Mouse (Mus musculus) kidney, postnatal 10 days (tissue): ENCODE data around the gene Rhox10.
"Not testable (repeated sequence)": the region's sequence is repeated elsewhere in the genome, so short reads cannot be mapped to it uniquely, and the experiment has no call there.

ENCODE experiments used
- DNase-seq: peaks from one replicate; pipeline ENCODE4 v3.0.0; 2021; ENCODE audit warnings: mixed read lengths

The Rhox10 gene

GRCm38 (mm10) chrX:38066175-38066574 lies at the start of gene Rhox10:
Gene Rhox10 (plus strand): TSS chrX:38066475.
- DNase-seq, result no peak

GRCm38 (mm10) chrX:38018597-38018996 lies 47.7 kb upstream of the Rhox10 start, which contains the start of gene Btg1-ps1:
Gene Btg1-ps1 (minus strand): TSS chrX:38018815.
- not testable (repeated sequence) for DNase-seq

DNA sequence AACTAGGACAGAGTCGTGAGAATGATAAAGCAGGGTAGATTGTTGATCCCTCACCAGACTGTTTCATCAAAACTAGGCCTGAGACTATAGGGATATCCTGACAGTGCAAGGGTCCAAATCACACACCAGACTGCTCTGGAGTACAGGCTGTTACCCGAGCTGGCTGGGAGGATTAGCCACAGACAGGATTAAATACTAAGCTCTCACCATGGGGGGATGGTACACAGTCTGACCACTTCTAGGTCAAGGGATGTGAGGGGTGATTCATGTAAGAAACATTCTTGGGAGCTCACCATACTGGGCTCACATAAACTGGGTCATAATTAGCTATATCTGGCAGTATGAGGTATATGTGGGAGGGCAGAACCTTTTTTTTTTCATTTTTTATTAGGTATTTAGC lies 32.4 kb upstream of the Rhox10 start:
- DNase-seq, result no peak

- DNase-seq, result no peak
Measured at GRCm38 (mm10) chrX:38039666-38040065, 26.6 kb upstream of the Rhox10 start.

DNA sequence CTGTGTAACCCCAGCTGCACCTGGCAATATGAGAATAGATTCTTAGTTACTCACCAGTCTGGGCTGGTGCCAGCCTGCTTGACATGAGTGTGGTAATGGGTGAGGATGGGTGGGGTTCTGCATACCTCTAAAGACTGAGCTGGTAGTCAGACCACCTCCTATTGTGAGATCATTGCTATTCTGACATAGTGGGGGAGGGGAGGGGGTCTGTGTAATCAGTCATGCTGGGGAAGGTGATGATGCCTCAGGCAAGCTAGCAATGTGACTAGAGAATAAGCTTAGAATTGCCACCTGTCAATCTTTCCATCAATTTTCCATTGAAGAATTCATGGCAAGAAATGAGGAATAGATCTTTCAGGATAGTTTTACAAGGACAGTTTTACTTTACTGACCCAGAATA lies 23.3 kb upstream of the Rhox10 start, which contains the start of gene Btg1-ps2:
Gene Btg1-ps2, minus strand, starts transcription at position 101 of the 400 bp plus-strand sequence.
- not testable (repeated sequence) for DNase-seq

GRCm38 (mm10) chrX:38061544-38061943 lies 4.7 kb upstream of the Rhox10 start:
- DNase-seq, result peak; percentile 12

- DNase-seq, result peak; percentile 68
Measured at GRCm38 (mm10) chrX:38084226-38084625, 18.0 kb downstream of the Rhox10 start.

DNA sequence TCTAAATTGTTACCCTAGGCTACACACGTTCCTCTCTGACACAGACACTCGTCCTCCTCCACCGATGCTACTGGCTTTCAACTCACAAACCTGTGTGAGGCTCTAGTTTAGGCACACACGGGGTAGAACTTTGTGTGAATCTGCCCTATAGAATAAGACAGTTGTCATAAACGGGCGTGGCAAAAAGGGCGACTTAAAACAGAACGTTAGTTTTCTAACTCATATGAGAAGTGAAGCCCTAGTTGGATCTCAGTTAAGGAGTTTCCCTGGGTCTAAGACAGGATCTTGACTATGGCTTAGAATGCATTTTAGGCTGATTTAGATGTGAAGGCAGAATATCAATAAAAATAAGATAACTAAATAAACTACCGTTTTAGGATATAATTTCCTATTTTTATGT lies 18.8 kb downstream of the Rhox10 start, which contains the start of gene Rhox11:
Gene Rhox11, minus strand, starts transcription at position 101 of the 400 bp plus-strand sequence.
- no peak for DNase-seq

GRCm38 (mm10) chrX:38110807-38111206 lies 44.5 kb downstream of the Rhox10 start, which contains the start of gene Rhox12:
Gene Rhox12 (minus strand): TSS chrX:38110907.
- DNase-seq, result no peak

DNA sequence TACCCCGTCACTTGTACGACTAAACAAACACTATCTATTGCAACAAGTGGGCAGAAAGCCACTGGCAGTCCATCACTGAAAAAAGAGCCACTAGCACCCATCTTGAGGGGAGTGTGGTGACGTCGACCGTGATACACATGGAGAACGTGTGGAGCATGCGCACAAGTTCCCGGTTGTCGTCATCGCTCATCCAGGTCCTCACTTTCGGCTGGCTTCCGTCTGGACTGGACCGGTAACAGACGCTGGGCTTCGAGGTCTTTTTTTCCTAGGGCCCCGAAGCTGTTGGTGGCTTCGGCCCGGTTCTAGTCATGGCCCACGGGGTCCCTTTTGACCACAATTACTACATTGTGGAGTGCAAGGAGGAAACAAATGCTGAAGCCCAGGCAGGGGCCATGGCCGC lies 54.7 kb downstream of the Rhox10 start, which contains the start of gene Rhox13:
Gene Rhox13, plus strand, starts transcription at position 238 of the 400 bp plus-strand sequence.
- DNase-seq, result no peak
